Mouse (Mus musculus): ENCODE data around the gene Kcns1.

DNA sequence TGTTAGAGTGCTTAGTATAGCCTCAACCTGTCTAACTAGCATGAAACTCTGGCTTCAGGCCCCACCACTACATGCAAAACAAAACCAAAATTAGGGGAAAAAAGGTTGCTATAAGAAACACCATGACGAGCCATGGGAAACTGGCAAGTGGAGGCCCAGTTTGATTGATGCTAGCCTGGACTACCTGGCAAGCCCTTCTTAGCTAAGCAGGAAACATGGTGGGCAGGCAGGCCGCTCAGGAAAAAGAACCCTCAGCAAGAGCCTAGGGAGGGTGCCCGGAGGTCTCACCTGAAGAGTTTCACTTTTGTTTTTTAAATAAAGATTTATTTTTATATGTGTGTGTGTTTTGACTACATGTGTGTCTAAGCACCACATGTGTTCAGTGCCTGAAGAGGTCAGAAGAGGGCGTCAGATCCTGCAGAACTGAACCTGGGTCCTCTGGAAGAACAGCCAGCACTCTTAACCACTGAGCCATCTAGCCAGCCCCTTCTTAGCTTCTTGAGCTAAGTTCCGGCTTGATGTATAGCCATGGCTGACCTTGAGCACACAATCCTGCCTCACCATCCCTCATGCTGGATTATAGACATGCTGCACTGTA, 47.6 kb downstream of the Kcns1 start:
- TF ChIP-seq CTCF (conservative IDR thresholded peaks at IDR 0.05 in 1 of 2, IDR thresholded peaks at IDR 0.05 in 1 of 2; ENCODE audit: low read depth in 2 of 2, low read length in 2 of 2) (peak; percentile 9 to 57; a peak in 2 of 4 replicates), USF1 (IDR thresholded peaks at IDR 0.05; ENCODE audit: low read depth, low read length) (no peak), POLR2A (IDR thresholded peaks at IDR 0.05; ENCODE audit: low read depth, low read length) (no peak), E2F4 (IDR thresholded peaks at IDR 0.05; ENCODE audit: insufficient replicate concordance, low read depth, low read length) (no peak), ELF1 (IDR thresholded peaks at IDR 0.05; ENCODE audit: low read depth, low read length) (no peak), CHD1 (IDR thresholded peaks at IDR 0.05; ENCODE audit: low read depth, low read length) (0 out of 2 replicates have a peak, but pooled peaks have one; percentile 60), MYC (IDR thresholded peaks at IDR 0.05; ENCODE audit: low read depth, low read length) (0 out of 2 replicates have a peak, but pooled peaks have one; percentile 16), KAT2A (IDR thresholded peaks at IDR 0.05; ENCODE audit: insufficient replicate concordance, low read length) (no peak), POLR2AphosphoS2 (IDR thresholded peaks at IDR 0.05; ENCODE audit: low read depth, low read length) (no peak)
